Mouse (Mus musculus): ENCODE measurements at regions not wholly inside any gene's neighbourhood (a gene's known extent, or its start where the extent isn't known, plus 50 kb on each side); places are given as distances from the start of the nearest gene placed in this dataset.

DNA sequence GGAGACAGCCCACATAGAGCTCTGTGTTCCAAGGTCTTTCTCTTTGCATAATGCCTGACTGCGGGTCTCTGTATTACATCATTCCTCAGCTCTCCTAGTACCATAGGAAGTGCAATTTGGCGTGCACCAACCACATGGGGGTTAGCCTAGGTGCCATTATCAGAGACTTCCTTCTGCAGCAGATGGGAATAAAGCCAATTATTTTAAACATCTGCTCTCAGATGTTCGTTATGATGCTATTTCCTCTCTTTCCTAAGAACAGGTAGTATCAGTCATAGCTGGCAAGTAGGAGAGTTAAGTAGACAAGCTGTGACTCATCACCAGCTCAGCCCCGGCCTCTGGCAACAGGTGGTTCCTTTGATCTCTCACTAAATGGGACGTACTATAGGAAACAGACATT, 55.1 kb upstream of the Akap6 start:
- no peak for TF ChIP-seq CTCF (IDR thresholded peaks at IDR 0.05; ENCODE audit: borderline replicate concordance, insufficient read depth, low read length)
- TF ChIP-seq POLR2A (IDR thresholded peaks at IDR 0.05; ENCODE audit: low read depth, low read length), result no peak
- Histone ChIP-seq H3K4me3 (ENCODE audit: insufficient read depth, low read length) (no peak overlapping the region), H3K27ac (ENCODE audit: insufficient read depth, low read length) (no peak overlapping the region), H3K4me1 (ENCODE audit: control insufficient read depth, insufficient read depth, low read length) (peaks cover 4% of the 10 kb centered on the region)

Measured in embryonic fibroblast, embryonic 13.5 days (primary cell).